Mouse (Mus musculus) cerebellum, postnatal 36 days (tissue): ENCODE data around the gene Trpm3.
"Not testable (repeated sequence)": the region's sequence is repeated elsewhere in the genome, so short reads cannot be mapped to it uniquely, and the experiment has no call there.

Experiments
- DNase-seq, 2 experiments: peaks; one replicate each; pipeline ENCODE4 v3.0.0; 2021 to 2022; ENCODE audit warnings: mixed read lengths in 2 of 2

Trpm3 gene

GRCm38 (mm10) chr19:23000293-23000692 is 861.4 kb downstream of the Trpm3 start:
- DNase-seq, result no peak

- no peak for DNase-seq
Measured at GRCm38 (mm10) chr19:23003861-23004260, 865.0 kb downstream of the Trpm3 start.

- no peak for DNase-seq
Measured at GRCm38 (mm10) chr19:23005851-23006250, 867.0 kb downstream of the Trpm3 start.

GRCm38 (mm10) chr19:23006517-23007273 is 867.8 kb downstream of the Trpm3 start:
- DNase-seq, result peak; percentile 63 to 70

GRCm38 (mm10) chr19:23013695-23014094 is 874.8 kb downstream of the Trpm3 start:
- no peak for DNase-seq

GRCm38 (mm10) chr19:23015516-23015915 is 876.7 kb downstream of the Trpm3 start:
- peak; percentile 62 to 66 for DNase-seq

- DNase-seq, result peak; percentile 62 to 68
Measured at GRCm38 (mm10) chr19:23018186-23018727, 879.4 kb downstream of the Trpm3 start.

GRCm38 (mm10) chr19:23022902-23023301 is 884.1 kb downstream of the Trpm3 start:
- no peak for DNase-seq

GRCm38 (mm10) chr19:23023316-23023960 is 884.6 kb downstream of the Trpm3 start:
- DNase-seq, result no peak

GRCm38 (mm10) chr19:23024821-23025220 is 886.0 kb downstream of the Trpm3 start:
- no peak for DNase-seq

GRCm38 (mm10) chr19:23026427-23026826 is 887.6 kb downstream of the Trpm3 start:
- no peak for DNase-seq

- no peak for DNase-seq
Measured at GRCm38 (mm10) chr19:23028283-23028682, 889.4 kb downstream of the Trpm3 start.

GRCm38 (mm10) chr19:23033343-23033742 is 894.5 kb downstream of the Trpm3 start:
- DNase-seq, result not testable (repeated sequence)

- DNase-seq, result no peak
Measured at GRCm38 (mm10) chr19:23034117-23034516, 895.3 kb downstream of the Trpm3 start.

GRCm38 (mm10) chr19:23034933-23035332 is 896.1 kb downstream of the Trpm3 start:
- DNase-seq, result no peak

- no peak for DNase-seq
Measured at GRCm38 (mm10) chr19:23035786-23036185, 896.9 kb downstream of the Trpm3 start.

GRCm38 (mm10) chr19:23036782-23037477 is 898.1 kb downstream of the Trpm3 start:
- no peak for DNase-seq

GRCm38 (mm10) chr19:23037499-23037898 is 898.7 kb downstream of the Trpm3 start:
- DNase-seq, result no peak

- DNase-seq, result no peak
Measured at GRCm38 (mm10) chr19:23038321-23038720, 899.5 kb downstream of the Trpm3 start.

- no peak for DNase-seq
Measured at GRCm38 (mm10) chr19:23041483-23042167, 902.8 kb downstream of the Trpm3 start.

- no peak for DNase-seq
Measured at GRCm38 (mm10) chr19:23042168-23042733, 903.4 kb downstream of the Trpm3 start.

GRCm38 (mm10) chr19:23043699-23044098 is 904.9 kb downstream of the Trpm3 start:
- no peak for DNase-seq
